Mouse (Mus musculus) liver, postnatal 0 days (tissue): Measurements from ENCODE around the gene Ano8. TPM values are rescaled to one million over a fixed set of nuclear protein-coding genes. Genes with fewer than 3 reads are reported as not detected.

Source experiments
- ATAC-seq: fragments of 200-750 bp; cut with Nextera tagmentation; 2 replicates; pipeline ENCODE4 v1.8.0; 2017; ENCODE audit warnings: mild to moderate bottlenecking, moderate library complexity
- DNase-seq: peaks from one replicate; pipeline ENCODE4 v3.0.0-alpha.2; 2016
- H3K27ac ChIP-seq: fragments of 300-500 bp; sonication (generic); 2 replicates; pipeline ENCODE4 v1.5.1; 2014; ENCODE audit warnings: antibody characterized with exemption, moderate library complexity, mild to moderate bottlenecking, low read depth
- H3K27me3 ChIP-seq: fragments of 300-500 bp; sonication (generic); 2 replicates; pipeline ENCODE4 v1.6.1; 2014; ENCODE audit warnings: low read length, control low read depth, mixed read lengths; ENCODE audit not compliant: insufficient read depth
- H3K36me3 ChIP-seq: fragments of 300-500 bp; sonication (generic); replicated peaks from 2 replicates; pipeline ENCODE4 v1.6.1; 2014; ENCODE audit warnings: mild to moderate bottlenecking, control low read depth, low read length, moderate library complexity, mixed read lengths; ENCODE audit not compliant: insufficient read depth
- H3K4me1 ChIP-seq: fragments of 300-500 bp; sonication (generic); 2 replicates; pipeline ENCODE4 v1.6.1; 2014; ENCODE audit warnings: antibody characterized with exemption, mild to moderate bottlenecking, control low read depth; ENCODE audit not compliant: insufficient read depth
- H3K4me2 ChIP-seq: fragments of 300-500 bp; sonication (generic); 2 replicates; pipeline ENCODE4 v1.6.1; 2014; ENCODE audit warnings: low read depth, mild to moderate bottlenecking, low read length, moderate library complexity, mixed read lengths
- H3K4me3 ChIP-seq: fragments of 300-500 bp; sonication (generic); 2 replicates; pipeline ENCODE4 v1.5.1; 2014; ENCODE audit warnings: low read depth, low read length
- H3K9ac ChIP-seq: fragments of 300-500 bp; sonication (generic); replicated peaks from 2 replicates; pipeline ENCODE4 v1.6.1; 2014; ENCODE audit warnings: mild to moderate bottlenecking, moderate library complexity
- H3K9me3 ChIP-seq: fragments of 300-500 bp; sonication (generic); 2 replicates; pipeline ENCODE4 v1.6.1; 2016; ENCODE audit warnings: mild to moderate bottlenecking, control low read depth, low read length, mixed read lengths
- CTCF ChIP-seq: sonication (generic); IDR thresholded peaks from 2 replicates; pipeline ENCODE4 v1.5.1; 2016; ENCODE audit warnings: antibody characterized with exemption, low read depth
- EP300 ChIP-seq: IDR thresholded peaks from 2 replicates; pipeline ENCODE4 v1.6.1; 2016; ENCODE audit warnings: antibody characterized with exemption, low read depth, mild to moderate bottlenecking
- WGBS: fragments of 180-500 bp; shearing (Covaris S2); extraction: QIAGEN DNeasy Blood & Tissue Kit; methylation state at CpG from one replicate; pipeline ENCODE4 v1.1.7; 2014; ENCODE audit not compliant: insufficient replicate concordance; 5-methylcytosine and 5-hydroxymethylcytosine counted together
- polyA plus RNA-seq: library from polyadenylated mRNA; unstranded; fragments of >200 nt; fragmentation: Nextera tagmentation; extraction: Ambion mirVana; gene quantifications from 2 replicates; pipeline ENCODE4 v1.2.1, GENCODE M21; 2015

Ano8 gene
- polyA plus RNA-seq, 1 experiment from 2014 or later: 0.14 TPM

- H3K36me3 ChIP-seq: peaks cover 18% of the 10 kb centered on the region
- H3K4me2 ChIP-seq: no peak overlapping the region
- H3K4me1 ChIP-seq: peaks cover 4% of the 10 kb centered on the region; the same call in 1 of the 2 replicates
- H3K9me3 ChIP-seq: no peaks in the 10 kb centered on the region
- 83% methylated on average over 5 of the region's 5 CpGs for WGBS
- no peak for ATAC-seq
- no peak overlapping the region for H3K27ac ChIP-seq
- H3K9ac ChIP-seq: no peak overlapping the region
- no peaks in the 10 kb centered on the region for H3K27me3 ChIP-seq
- no peak for TF ChIP-seq CTCF
- no peak for TF ChIP-seq EP300
- DNase-seq: no peak
- H3K4me3 ChIP-seq: no peak overlapping the region
These were observed 10.0 kb upstream of the Ano8 start for GRCm38 (mm10) chr8:71495811-71496210.

GRCm38 (mm10) chr8:71495039-71495438 is 9.3 kb upstream of the Ano8 start:
- H3K4me2 ChIP-seq: no peak overlapping the region
- ATAC-seq (peak; percentile 63), DNase-seq (peak; percentile 86)
- H3K4me3 ChIP-seq: no peak overlapping the region
- WGBS: 29% methylated on average over 16 of the region's 16 CpGs
- H3K27me3 ChIP-seq: no peaks in the 10 kb centered on the region
- no peak overlapping the region for H3K9ac ChIP-seq
- H3K36me3 ChIP-seq: peaks cover 21% of the 10 kb centered on the region
- TF ChIP-seq EP300 (no peak), CTCF (peak; percentile 80)
- peaks cover 4% of the 10 kb centered on the region; the same call in 1 of the 2 replicates for H3K4me1 ChIP-seq
- H3K9me3 ChIP-seq: no peaks in the 10 kb centered on the region
- H3K27ac ChIP-seq: no peak overlapping the region

- H3K27ac ChIP-seq: peak overlapping the region; percentile 76
- ATAC-seq (peak; percentile 95), DNase-seq (peak; percentile 91)
- H3K27me3 ChIP-seq: no peaks in the 10 kb centered on the region
- under 1% methylated on average over 21 of the region's 22 CpGs for WGBS
- H3K4me2 ChIP-seq: peak overlapping the region; percentile 99
- peak overlapping the region; percentile 73 for H3K9ac ChIP-seq
- H3K4me1 ChIP-seq: peaks cover 22% of the 10 kb centered on the region
- H3K36me3 ChIP-seq: peaks cover 21% of the 10 kb centered on the region
- TF ChIP-seq EP300: no peak
- TF ChIP-seq CTCF: peak; percentile 20; the same call in 1 of the 2 replicates
- H3K9me3 ChIP-seq: no peaks in the 10 kb centered on the region
- H3K4me3 ChIP-seq: peak overlapping the region; percentile 72
These were observed 2.7 kb upstream of the Ano8 start for GRCm38 (mm10) chr8:71488454-71488853.

GRCm38 (mm10) chr8:71487691-71488445 is 2.1 kb upstream of the Ano8 start, which contains the start of gene Gtpbp3:
Gene Gtpbp3, plus strand, starts transcription at chr8:71488103.
- Histone ChIP-seq H3K4me3 (peak within 1 kb of the TSS; percentile 72), H3K36me3 (peaks cover 16% of the 10 kb centered on the region), H3K27ac (peak within 1 kb of the TSS; percentile 76), H3K9me3 (no peaks in the 10 kb centered on the region), H3K4me2 (peak within 1 kb of the TSS; percentile 99), H3K9ac (peak within 1 kb of the TSS; percentile 73), H3K27me3 (no peaks in the 10 kb centered on the region), H3K4me1 (peaks cover 22% of the 10 kb centered on the region)
- DNase-seq: peak; percentile 76
- TF ChIP-seq CTCF (peak; percentile 12; the same call in 1 of the 2 replicates), EP300 (no peak)
- peak; percentile 22 for ATAC-seq
- under 1% methylated on average over 33 of the region's 33 CpGs for WGBS

GRCm38 (mm10) chr8:71486136-71486529 is 370 bp upstream of the Ano8 start:
- Histone ChIP-seq H3K9me3 (no peaks in the 10 kb centered on the region), H3K4me3 (peak overlapping the region; percentile 57; the same call in 1 of the 2 replicates), H3K9ac (no peak overlapping the region), H3K27me3 (no peaks in the 10 kb centered on the region), H3K4me1 (peaks cover 22% of the 10 kb centered on the region), H3K36me3 (peaks cover 6% of the 10 kb centered on the region; the same call in 1 of the 2 replicates), H3K4me2 (peak overlapping the region; percentile 78), H3K27ac (no peak overlapping the region)
- WGBS: 19% methylated on average over 7 of the region's 7 CpGs
- TF ChIP-seq EP300: no peak
- TF ChIP-seq CTCF: no peak
- no peak for DNase-seq
- no peak for ATAC-seq

GRCm38 (mm10) chr8:71484736-71485135 is 1.0 kb downstream of the Ano8 start:
- no peak for ATAC-seq
- Histone ChIP-seq H3K4me1 (peaks cover 22% of the 10 kb centered on the region), H3K9ac (no peak overlapping the region), H3K4me3 (no peak overlapping the region), H3K27ac (no peak overlapping the region), H3K27me3 (no peaks in the 10 kb centered on the region; the same call in 1 of the 2 replicates), H3K9me3 (no peaks in the 10 kb centered on the region), H3K36me3 (no peaks in the 10 kb centered on the region), H3K4me2 (0 out of 2 replicates have a peak overlapping the region, but pooled peaks have one; percentile 78)
- DNase-seq: no peak
- TF ChIP-seq CTCF: no peak
- TF ChIP-seq EP300: no peak
- 89% methylated on average over 19 of the region's 19 CpGs for WGBS
